Mouse (Mus musculus) embryonic facial prominence, embryonic 15.5 days (tissue): Measurements from ENCODE around the gene Mycbpap. TPM values are rescaled to one million over a fixed set of nuclear protein-coding genes. Genes with fewer than 3 reads are reported as not detected.

Source experiments
- ATAC-seq: fragments of 200-750 bp; cut with Nextera tagmentation; 2 replicates; pipeline ENCODE4 v1.8.0; 2017; ENCODE audit warnings: low read depth, moderate TSS enrichment; ENCODE audit not compliant: insufficient number of reproducible peaks, low FRiP score, low TSS enrichment
- H3K27ac ChIP-seq: fragments of 300-500 bp; sonication (generic); replicated peaks from 2 replicates; pipeline ENCODE4 v1.5.1; 2015; ENCODE audit warnings: mild to moderate bottlenecking, inconsistent platforms
- H3K27me3 ChIP-seq: fragments of 300-500 bp; sonication (generic); 2 replicates; pipeline ENCODE4 v1.6.1; 2015; ENCODE audit warnings: inconsistent platforms
- H3K36me3 ChIP-seq: fragments of 300-500 bp; sonication (generic); 2 replicates; pipeline ENCODE4 v1.6.1; 2015; ENCODE audit warnings: mild to moderate bottlenecking, inconsistent platforms
- H3K4me1 ChIP-seq: fragments of 300-500 bp; sonication (generic); 2 replicates; pipeline ENCODE4 v1.6.1; 2015; ENCODE audit warnings: inconsistent platforms
- H3K4me2 ChIP-seq: fragments of 300-500 bp; sonication (generic); replicated peaks from 2 replicates; pipeline ENCODE4 v1.6.1; 2015; ENCODE audit warnings: mild to moderate bottlenecking, inconsistent platforms
- H3K4me3 ChIP-seq: fragments of 300-500 bp; sonication (generic); replicated peaks from 2 replicates; pipeline ENCODE4 v1.5.1; 2015; ENCODE audit warnings: mild to moderate bottlenecking, inconsistent platforms
- H3K9ac ChIP-seq: fragments of 300-500 bp; sonication (generic); 2 replicates; pipeline ENCODE4 v1.6.1; 2015; ENCODE audit warnings: inconsistent platforms
- H3K9me3 ChIP-seq: fragments of 300-500 bp; sonication (generic); replicated peaks from 2 replicates; pipeline ENCODE4 v1.6.1; 2016; ENCODE audit warnings: inconsistent platforms
- WGBS: fragments of 180-500 bp; shearing (Covaris S2); methylation state at CpG from one replicate; pipeline ENCODE4 v1.1.7; 2015; 5-methylcytosine and 5-hydroxymethylcytosine counted together
- polyA plus RNA-seq: library from polyadenylated mRNA; unstranded; fragments of >200 nt; fragmentation: Nextera tagmentation; extraction: Ambion mirVana; gene quantifications from 2 replicates; pipeline ENCODE4 v1.2.1, GENCODE M21; 2015

The Mycbpap gene
- polyA plus RNA-seq, 1 experiment from 2014 or later = 5.8 TPM

GRCm38 (mm10) chr11:94491035-94491748 lies 30.4 kb downstream of the Mycbpap start:
- no peak overlapping the region for H3K27ac ChIP-seq
- no peaks in the 10 kb centered on the region for H3K36me3 ChIP-seq
- 0 out of 2 replicates have a peak, but pooled peaks cover 7% of the 10 kb centered on the region for H3K27me3 ChIP-seq
- peak overlapping the region; percentile 31 for H3K9ac ChIP-seq
- peak overlapping the region; percentile 51 for H3K4me3 ChIP-seq
- peaks cover 18% of the 10 kb centered on the region for H3K4me1 ChIP-seq
- peak overlapping the region; percentile 73 for H3K4me2 ChIP-seq
- no peaks in the 10 kb centered on the region for H3K9me3 ChIP-seq
- WGBS = 8% methylated on average over 55 of the region's 55 CpGs
- 0 out of 2 replicates have a peak, but pooled peaks have one; percentile 30 for ATAC-seq

- H3K27me3 ChIP-seq = 0 out of 2 replicates have a peak, but pooled peaks cover 7% of the 10 kb centered on the region
- no peak for ATAC-seq
- peaks cover 23% of the 10 kb centered on the region for H3K4me1 ChIP-seq
- 25% methylated on average over 4 of the region's 4 CpGs for WGBS
- H3K4me3 ChIP-seq = no peak overlapping the region
- no peaks in the 10 kb centered on the region for H3K9me3 ChIP-seq
- no peak overlapping the region for H3K9ac ChIP-seq
- no peak overlapping the region for H3K4me2 ChIP-seq
- H3K27ac ChIP-seq = no peak overlapping the region
- no peaks in the 10 kb centered on the region for H3K36me3 ChIP-seq
These were observed 31.8 kb downstream of the Mycbpap start for GRCm38 (mm10) chr11:94489745-94490144.

- no peak overlapping the region for H3K4me2 ChIP-seq
- no peak for ATAC-seq
These were observed 32.6 kb downstream of the Mycbpap start for GRCm38 (mm10) chr11:94488767-94489533.

GRCm38 (mm10) chr11:94486001-94486400 lies 35.5 kb downstream of the Mycbpap start, which contains the start of gene Spata20:
Gene Spata20 (minus strand): TSS chr11:94486179.
- peak; percentile 71 for ATAC-seq
- 2% methylated on average over 24 of the region's 24 CpGs for WGBS
- peak within 1 kb of the TSS; percentile 44 for H3K4me2 ChIP-seq

More at GRCm38 (mm10) chr11:94488767-94489533, 32.6 kb downstream of the Mycbpap start:
- H3K27ac ChIP-seq = no peak overlapping the region
- no peak overlapping the region for H3K9ac ChIP-seq
- no peaks in the 10 kb centered on the region for H3K9me3 ChIP-seq
- 0 out of 2 replicates have a peak, but pooled peaks cover 7% of the 10 kb centered on the region for H3K27me3 ChIP-seq
- H3K4me3 ChIP-seq = no peak overlapping the region
- 79% methylated on average over 11 of the region's 11 CpGs for WGBS
- H3K4me1 ChIP-seq = peaks cover 23% of the 10 kb centered on the region
- H3K36me3 ChIP-seq = no peaks in the 10 kb centered on the region

GRCm38 (mm10) chr11:94485223-94485622 lies 36.3 kb downstream of the Mycbpap start:
- Histone ChIP-seq H3K36me3 (no peaks in the 10 kb centered on the region), H3K27ac (no peak overlapping the region), H3K4me3 (no peak overlapping the region), H3K27me3 (0 out of 2 replicates have a peak, but pooled peaks cover 9% of the 10 kb centered on the region), H3K4me1 (peaks cover 6% of the 10 kb centered on the region; the same call in 1 of the 2 replicates), H3K9me3 (no peaks in the 10 kb centered on the region), H3K9ac (no peak overlapping the region), H3K4me2 (no peak overlapping the region)
- 76% methylated on average over 5 of the region's 5 CpGs for WGBS
- ATAC-seq = no peak

More at GRCm38 (mm10) chr11:94486001-94486400, 35.5 kb downstream of the Mycbpap start, which contains the start of gene Spata20:
- Histone ChIP-seq H3K36me3 (no peaks in the 10 kb centered on the region), H3K27me3 (0 out of 2 replicates have a peak, but pooled peaks cover 7% of the 10 kb centered on the region), H3K4me1 (peaks cover 11% of the 10 kb centered on the region), H3K9me3 (no peaks in the 10 kb centered on the region), H3K27ac (no peak within 1 kb of the TSS), H3K9ac (no peak within 1 kb of the TSS), H3K4me3 (peak within 1 kb of the TSS; percentile 19; the same call in 1 of the 2 replicates)

GRCm38 (mm10) chr11:94484636-94485035 lies 36.9 kb downstream of the Mycbpap start:
- Histone ChIP-seq H3K27me3 (0 out of 2 replicates have a peak, but pooled peaks cover 9% of the 10 kb centered on the region), H3K4me1 (peaks cover 6% of the 10 kb centered on the region; the same call in 1 of the 2 replicates), H3K36me3 (no peaks in the 10 kb centered on the region), H3K27ac (no peak overlapping the region), H3K9me3 (no peaks in the 10 kb centered on the region), H3K4me3 (no peak overlapping the region), H3K4me2 (no peak overlapping the region), H3K9ac (no peak overlapping the region)
- ATAC-seq = no peak
- WGBS = 83% methylated on average over 9 of the region's 9 CpGs

- Histone ChIP-seq H3K36me3 (no peaks in the 10 kb centered on the region), H3K27me3 (0 out of 2 replicates have a peak, but pooled peaks cover 9% of the 10 kb centered on the region), H3K27ac (no peak overlapping the region), H3K4me3 (no peak overlapping the region), H3K4me2 (no peak overlapping the region), H3K9ac (no peak overlapping the region), H3K4me1 (peaks cover 6% of the 10 kb centered on the region; the same call in 1 of the 2 replicates), H3K9me3 (no peaks in the 10 kb centered on the region)
- ATAC-seq = no peak
- 59% methylated on average over 14 of the region's 14 CpGs for WGBS
These were observed 37.6 kb downstream of the Mycbpap start for GRCm38 (mm10) chr11:94483921-94484320.

- Histone ChIP-seq H3K36me3 (no peaks in the 10 kb centered on the region), H3K9me3 (no peaks in the 10 kb centered on the region), H3K27me3 (0 out of 2 replicates have a peak, but pooled peaks cover 9% of the 10 kb centered on the region), H3K4me3 (no peak overlapping the region), H3K4me1 (peaks cover 6% of the 10 kb centered on the region; the same call in 1 of the 2 replicates), H3K27ac (no peak overlapping the region), H3K4me2 (no peak overlapping the region), H3K9ac (no peak overlapping the region)
- no peak for ATAC-seq
- WGBS = 64% methylated on average over 11 of the region's 11 CpGs
These were observed 38.1 kb downstream of the Mycbpap start for GRCm38 (mm10) chr11:94483436-94483835.

- Histone ChIP-seq H3K9ac (no peak overlapping the region), H3K36me3 (no peaks in the 10 kb centered on the region), H3K4me3 (no peak overlapping the region), H3K4me1 (peaks cover 7% of the 10 kb centered on the region), H3K9me3 (no peaks in the 10 kb centered on the region), H3K27me3 (peaks cover 9% of the 10 kb centered on the region; the same call in 1 of the 2 replicates), H3K4me2 (no peak overlapping the region), H3K27ac (no peak overlapping the region)
- ATAC-seq = no peak
- WGBS = 95% methylated on average over 11 of the region's 11 CpGs
These were observed 38.8 kb downstream of the Mycbpap start for GRCm38 (mm10) chr11:94482738-94483137.

GRCm38 (mm10) chr11:94481963-94482362 lies 39.6 kb downstream of the Mycbpap start:
- H3K9ac ChIP-seq = no peak overlapping the region
- no peaks in the 10 kb centered on the region for H3K9me3 ChIP-seq
- 84% methylated on average over 7 of the region's 7 CpGs for WGBS
- H3K27me3 ChIP-seq = peaks cover 6% of the 10 kb centered on the region; the same call in 1 of the 2 replicates
- no peak for ATAC-seq
- H3K36me3 ChIP-seq = no peaks in the 10 kb centered on the region
- no peak overlapping the region for H3K4me2 ChIP-seq
- H3K27ac ChIP-seq = no peak overlapping the region
- H3K4me1 ChIP-seq = peaks cover 14% of the 10 kb centered on the region
- no peak overlapping the region for H3K4me3 ChIP-seq

- no peak overlapping the region for H3K4me3 ChIP-seq
- no peaks in the 10 kb centered on the region for H3K36me3 ChIP-seq
- H3K9me3 ChIP-seq = no peaks in the 10 kb centered on the region
- ATAC-seq = no peak
- H3K9ac ChIP-seq = no peak overlapping the region
- whole genome bisulfite sequencing = 88% methylated on average over 9 of the region's 9 CpGs
- H3K4me2 ChIP-seq = no peak overlapping the region
- peaks cover 7% of the 10 kb centered on the region for H3K27me3 ChIP-seq
- H3K27ac ChIP-seq = no peak overlapping the region
- H3K4me1 ChIP-seq = peaks cover 13% of the 10 kb centered on the region
These were observed 41.2 kb downstream of the Mycbpap start for GRCm38 (mm10) chr11:94480382-94480781.
